Mouse (Mus musculus): Measurements from ENCODE around the gene Lig4.

Gene Lig4

DNA sequence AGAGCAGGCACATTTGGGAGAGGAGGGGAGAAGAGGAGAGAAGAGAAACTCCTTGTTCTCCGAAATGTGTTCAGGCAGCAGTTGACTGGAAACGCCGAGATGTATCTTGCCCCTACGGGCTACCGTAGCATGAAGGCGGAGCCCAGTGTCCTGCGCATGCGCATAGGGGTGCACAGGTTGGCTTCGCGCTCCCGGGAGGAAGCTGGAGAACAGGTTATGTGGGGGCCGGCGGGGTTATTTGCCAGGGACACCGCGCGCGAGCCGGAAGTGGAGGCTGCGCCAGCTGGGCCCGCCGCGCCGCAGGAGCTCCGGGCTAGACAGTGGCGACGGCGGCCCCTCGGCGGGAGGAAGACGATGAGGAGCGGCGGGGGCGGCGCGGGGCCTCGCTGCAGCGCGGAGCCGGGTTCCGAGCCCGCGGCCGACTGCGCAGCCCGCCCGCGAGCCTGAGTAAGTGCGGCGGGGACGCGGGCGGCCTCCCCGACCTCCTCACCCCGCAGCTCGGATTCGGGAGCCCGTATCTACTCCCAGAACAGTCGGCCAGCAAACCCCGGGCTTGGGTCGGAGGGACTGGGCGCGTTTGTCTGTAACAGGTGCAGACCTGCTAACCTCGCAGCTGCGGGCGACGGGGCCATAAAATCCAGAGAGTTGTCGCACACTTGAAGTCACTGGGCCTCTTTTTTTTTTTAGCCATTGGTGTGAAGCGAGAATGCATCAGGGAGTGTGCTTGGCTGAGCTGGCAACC, at the start of gene Lig4, which contains the start of gene Abhd13:
Gene Lig4 (minus strand): TSS at position 114 of the 742 bp plus-strand sequence.
Gene Abhd13 (plus strand): TSS at position 135 of the 742 bp plus-strand sequence.
- DNase-seq (ENCODE audit: low spot score) = peak; percentile 98

DNA sequence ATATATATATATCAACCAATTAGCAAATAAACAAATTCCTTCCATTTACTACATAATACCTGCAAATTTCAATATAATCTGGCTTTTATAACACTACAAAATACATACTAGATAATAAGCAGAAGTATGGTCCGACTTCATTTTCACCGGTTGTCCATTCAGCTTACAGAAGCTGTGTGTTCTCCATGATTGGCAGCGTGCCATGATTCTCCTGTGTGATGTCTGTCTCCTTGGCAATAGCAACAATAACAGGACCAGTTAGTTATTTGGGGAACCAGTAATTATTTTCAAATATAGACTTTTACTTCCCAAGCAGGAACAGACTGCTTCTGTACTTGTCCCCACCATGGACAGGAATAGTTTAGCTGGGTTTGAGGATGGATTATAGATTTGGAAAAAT, 39.7 kb upstream of the Lig4 start:
- peak; percentile 42 for DNase-seq (ENCODE audit: low spot score)

DNA sequence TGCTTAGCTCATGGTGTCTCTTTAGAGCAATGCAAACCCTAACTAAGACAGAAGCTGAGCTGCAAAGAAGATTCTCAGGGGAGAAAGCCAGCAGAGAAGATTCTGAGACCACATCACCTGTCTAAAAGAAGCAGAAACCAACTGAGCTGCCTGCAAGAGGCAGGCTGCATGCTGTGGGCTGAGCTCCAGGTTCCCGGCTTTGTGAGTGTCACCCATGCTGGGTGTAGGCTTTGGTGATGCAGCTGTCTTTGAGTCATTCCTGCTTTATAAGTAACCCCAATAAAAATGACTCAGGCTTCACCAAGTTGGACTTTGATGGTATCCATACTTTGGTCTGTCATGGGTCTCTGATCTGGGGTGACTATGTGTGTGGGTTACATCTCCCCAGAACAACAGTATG, 38.8 kb upstream of the Lig4 start:
- DNase-seq (ENCODE audit: low spot score) = no peak

DNA sequence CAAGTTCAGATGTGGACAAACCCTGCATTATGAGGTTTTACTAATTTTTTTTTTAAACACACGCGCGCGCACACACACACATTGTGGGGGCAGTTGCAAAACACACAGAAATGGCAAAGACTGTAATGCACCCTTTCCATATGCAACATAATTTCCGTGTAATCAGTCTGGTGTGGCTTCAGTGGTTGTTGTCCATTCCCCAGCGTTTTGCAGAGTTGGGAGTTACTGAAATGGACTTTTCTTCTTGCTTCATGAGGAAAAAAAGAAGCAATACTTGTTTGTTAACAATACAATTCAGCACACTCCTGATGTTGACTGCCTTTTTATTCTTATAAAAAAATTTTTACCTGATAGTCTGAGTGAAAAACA, 30.2 kb upstream of the Lig4 start:
- no peak for DNase-seq (ENCODE audit: low spot score)

DNA sequence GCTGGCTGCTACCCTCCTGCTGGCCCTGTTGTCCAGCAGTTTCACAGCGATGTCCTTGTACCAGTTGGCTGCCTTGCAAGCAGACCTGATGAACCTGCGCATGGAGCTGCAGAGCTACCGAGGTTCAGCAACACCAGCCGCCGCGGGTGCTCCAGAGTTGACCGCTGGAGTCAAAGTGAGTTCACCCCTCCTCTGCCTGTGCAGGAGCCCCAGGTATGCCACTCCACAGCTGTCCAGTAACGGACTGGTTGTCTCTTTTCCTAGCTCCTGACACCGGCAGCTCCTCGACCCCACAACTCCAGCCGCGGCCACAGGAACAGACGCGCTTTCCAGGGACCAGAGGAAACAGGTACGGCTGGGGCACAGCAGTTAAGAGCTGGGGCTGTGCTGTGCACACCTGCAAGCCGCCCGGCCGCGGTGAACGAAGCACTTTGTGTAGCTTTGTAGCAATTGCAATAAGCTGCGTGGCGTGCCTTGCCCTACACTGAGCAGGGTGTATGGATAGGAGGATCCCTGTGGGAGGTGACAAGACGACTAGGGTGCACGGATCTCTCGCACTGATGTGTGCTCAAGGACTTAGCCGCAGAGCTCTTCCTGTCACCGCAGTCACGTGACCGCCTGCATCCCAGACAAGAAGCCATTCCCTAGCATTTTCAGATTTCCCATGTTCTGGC, 29.6 kb upstream of the Lig4 start:
- DNase-seq (ENCODE audit: low spot score) = peak; percentile 48

DNA sequence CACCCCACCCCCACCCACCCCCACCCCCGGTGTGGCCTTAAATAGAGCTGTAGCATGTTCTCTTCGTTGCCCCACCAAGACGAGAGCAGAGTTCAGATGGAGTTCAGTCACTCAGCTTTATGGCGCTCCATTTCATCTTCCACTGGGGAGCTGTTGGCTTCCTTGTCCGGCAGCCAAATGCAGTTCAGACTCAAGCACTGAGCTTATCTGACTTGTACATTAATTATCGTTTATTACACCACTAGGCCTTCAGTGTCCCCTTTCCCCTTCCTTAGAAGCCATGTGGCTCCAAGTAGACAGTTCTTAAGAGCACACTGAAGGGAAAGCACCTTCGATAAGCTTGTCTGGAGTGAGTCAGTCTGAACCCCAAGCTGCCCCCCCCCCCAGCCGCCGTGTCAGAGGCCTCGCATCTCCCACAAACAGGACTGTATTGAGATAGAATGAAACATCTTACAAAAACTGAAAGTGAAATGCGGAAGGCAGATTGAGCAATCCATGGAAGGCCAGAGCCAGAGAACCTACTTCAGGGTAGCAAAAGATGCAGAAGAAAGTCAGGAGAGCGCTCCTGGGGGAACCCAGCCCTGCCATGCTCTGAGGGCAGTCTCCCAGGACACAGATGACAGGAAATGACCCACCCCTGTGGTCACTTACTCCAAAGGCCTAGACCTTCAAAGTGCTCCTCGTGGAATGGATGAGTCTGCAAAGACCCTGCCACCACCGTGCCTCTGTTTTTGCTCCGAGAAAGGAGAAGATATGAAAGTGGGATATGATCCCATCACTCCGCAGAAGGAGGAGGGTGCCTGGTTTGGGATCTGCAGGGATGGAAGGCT, 28.9 kb upstream of the Lig4 start, which contains the start of gene Tnfsf13b:
Gene Tnfsf13b (plus strand): TSS at position 312 of the 830 bp plus-strand sequence.
- DNase-seq (ENCODE audit: low spot score) = peak; percentile 27

DNA sequence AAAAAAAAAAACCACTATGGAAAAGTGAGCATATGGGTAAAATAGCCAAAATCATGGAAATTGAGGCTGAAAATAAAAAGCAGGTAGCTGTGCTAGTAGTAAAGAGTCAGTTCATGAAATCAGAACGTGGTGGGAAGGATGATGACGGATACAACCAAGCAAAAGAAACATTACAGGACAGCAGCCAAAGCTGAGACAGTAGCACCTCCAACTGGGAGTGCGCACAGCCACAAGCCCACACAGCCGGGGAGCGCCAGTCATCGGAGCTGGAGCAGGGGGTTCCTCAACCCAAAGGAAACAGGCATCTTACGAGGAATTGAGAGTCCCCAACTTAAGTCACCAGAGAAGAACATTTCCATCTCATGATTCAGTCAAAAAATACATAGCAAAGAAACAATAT, 26.6 kb upstream of the Lig4 start:
- no peak for DNase-seq (ENCODE audit: low spot score)

DNA sequence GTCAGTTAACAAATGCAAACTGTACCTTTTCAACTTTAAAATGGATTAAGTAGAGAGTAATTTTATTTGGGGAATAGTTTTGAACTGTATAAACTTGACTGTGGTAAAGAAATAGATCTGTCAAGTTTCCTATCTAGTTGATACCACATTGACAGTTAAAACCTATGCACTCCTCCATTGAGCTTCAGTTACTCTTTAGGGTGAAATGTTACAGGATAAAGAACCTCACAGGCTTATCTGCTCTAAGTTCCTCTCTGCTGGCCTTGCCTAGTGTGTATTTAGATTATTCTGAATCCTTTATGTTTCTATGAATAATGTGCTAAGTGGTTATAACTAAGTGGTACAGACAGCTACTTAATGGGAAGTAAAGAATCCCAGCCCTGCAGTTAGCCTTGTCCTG, 2.7 kb upstream of the Lig4 start:
- no peak for DNase-seq (ENCODE audit: low spot score)

DNA sequence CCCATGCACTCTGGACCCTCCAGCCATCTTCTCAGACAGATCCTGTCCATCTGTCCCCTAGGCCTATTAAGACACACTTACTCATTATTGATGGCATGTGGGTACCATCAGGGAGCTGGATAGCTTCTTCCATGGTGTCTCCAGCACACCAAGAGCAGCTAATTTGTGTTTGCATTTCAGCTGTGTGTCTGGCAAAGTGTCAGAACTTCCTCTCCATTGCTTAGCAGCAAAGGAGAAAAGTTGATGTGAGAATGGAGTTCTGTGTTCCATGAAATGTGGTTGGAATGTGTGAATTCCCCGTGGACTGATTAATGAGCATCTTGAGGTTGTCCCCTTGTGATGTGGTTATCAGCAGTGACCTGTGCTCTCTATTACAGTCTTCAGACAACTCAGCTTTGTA, 2.3 kb upstream of the Lig4 start:
- no peak for DNase-seq (ENCODE audit: low spot score)

DNA sequence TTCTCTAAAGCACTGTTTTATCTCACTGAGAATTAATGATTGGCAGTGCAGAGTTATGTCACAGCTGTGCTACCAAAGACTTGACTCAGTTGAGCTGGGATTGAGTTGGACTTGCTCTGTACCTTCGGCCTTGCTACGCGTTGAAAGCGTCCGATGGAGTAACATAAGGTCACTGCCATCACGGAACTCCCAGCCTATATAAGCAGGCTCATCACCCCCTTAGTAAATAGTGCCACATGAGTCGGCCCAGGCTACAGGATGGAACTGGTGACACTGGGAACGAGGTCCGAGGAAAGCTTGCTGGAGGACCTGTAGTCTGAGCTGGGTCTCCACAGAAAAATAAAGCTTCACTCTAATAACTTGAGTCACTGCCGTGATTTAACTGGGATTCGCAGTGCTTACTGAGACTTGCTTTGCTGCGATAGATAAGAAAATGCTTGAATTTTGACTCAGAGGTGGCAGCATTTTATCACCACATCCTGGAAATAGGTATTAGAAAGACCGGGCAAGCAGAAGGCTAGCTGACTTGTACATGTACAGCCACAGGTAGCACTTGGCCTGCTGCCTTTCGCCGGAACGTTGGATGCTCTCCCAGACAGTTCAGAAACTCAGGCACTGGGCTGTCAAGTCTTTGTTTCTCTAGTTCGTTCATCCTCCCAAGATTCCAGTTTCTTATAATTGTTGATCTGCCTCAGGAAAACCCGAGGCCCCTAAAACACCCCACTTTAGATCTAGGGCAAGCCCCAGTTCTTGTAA, 1.2 kb upstream of the Lig4 start:
- DNase-seq (ENCODE audit: low spot score) = no peak

DNA sequence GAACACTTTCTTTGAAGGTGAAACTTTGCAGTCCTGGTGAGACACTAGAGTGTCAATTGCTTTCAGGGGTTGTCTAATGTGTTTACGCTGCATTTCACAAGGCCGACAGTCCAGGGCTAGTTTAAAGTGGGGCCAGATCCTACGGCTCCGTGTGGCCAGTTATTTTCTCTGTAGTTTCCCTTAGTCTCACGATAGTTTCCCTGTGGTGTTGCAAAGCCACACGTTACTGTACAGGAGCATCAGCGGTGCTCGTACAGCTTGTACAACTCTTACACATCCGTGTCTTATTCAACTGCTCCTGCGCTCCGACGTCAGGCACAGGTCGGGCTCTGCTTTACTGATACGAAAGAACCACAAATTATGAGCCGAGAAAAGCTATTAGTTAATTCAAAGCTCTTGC, 470 bp downstream of the Lig4 start:
- DNase-seq (ENCODE audit: low spot score) = peak; percentile 11

DNA sequence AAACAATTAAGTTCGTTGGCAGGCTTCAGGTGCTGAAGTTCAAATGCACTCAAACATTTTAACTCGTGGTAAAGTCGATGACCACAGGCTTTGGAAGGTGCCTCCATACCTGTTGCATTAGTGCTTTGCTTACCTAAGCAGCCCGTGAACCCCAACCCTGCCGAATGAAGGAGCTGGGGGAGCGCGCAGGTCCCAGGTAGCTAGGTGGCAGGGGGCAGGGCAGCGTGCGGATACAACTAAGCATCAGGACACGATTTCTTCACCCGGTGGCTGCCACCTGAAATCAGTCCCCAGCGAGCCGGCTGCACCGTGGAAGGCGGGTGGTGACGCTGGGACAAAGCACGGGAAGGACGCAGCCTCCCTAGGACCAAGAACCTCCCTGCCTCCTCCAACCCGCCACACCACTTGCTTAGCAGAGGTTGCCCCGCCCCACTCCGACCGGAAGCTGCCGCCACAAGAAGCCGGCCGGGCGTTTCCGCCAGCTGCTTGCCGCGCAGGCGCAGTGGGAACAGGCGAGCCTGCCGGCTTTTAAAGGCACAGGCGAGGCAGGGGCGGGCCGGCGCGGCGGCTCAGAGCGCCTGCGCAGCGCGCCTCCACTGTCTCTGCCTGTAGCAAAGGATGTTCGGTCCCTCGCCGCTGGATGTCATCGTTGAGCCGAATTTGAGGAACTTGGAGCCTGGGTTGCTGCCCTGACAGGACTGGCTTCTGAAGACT, 1.4 kb downstream of the Lig4 start:
- peak; percentile 99 for DNase-seq (ENCODE audit: low spot score)

DNA sequence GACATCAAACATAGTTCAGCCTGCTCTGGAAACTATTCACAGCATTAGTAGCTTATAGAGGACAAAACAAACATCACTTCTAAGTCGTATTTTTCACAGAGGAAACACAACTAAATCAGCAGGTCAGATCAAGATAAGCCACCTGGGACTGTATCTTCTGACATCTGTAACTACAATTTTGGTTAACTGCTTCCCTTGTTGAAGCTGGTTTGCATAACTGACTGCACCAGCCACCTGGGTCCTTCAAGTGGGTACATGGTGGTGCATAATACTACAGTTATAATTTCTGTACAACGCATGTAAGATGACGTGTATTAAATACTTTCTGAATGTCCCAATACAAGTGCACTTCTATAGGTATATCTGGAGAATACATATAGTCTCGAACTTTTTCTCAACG, 2.2 kb downstream of the Lig4 start:
- no peak for DNase-seq (ENCODE audit: low spot score)

DNA sequence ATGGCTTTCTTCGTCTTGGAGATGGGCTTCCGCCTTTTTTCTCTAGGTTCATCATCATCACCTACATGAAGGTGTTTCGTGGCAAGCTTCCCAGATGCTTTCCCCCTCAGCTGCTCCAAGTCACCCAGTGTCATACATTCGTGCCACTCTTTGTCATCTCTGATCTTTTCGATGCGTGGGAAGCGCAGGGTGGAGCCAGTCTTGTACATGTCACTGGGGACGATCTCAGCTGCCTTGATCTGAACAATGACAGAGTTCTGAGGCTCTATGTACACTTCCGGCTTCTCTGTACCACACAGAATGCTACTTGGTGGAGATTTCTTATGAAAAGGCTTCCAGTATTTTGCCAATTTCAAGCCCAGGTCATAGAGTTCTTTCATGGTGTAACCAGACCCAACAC, 5.6 kb downstream of the Lig4 start:
- DNase-seq (ENCODE audit: low spot score) = no peak

DNA sequence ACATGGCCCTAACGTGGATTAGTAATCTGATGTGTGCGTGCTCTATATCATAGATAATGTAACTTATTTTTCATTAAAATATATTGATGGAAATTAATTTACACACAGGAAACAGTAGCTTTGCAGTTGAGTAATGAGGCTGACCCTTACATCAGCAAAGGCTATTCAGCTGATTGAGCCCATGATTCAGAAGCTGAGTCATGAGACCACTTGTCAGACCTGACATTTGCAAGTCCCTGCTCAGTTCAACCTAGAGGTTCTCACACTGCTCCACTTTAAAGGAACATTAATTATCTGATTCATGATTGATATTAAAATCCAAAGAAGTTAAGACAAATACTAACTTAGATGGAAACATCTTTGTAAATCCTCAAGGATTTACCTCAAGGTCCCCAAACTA, 17.6 kb downstream of the Lig4 start:
- no peak for DNase-seq (ENCODE audit: low spot score)

DNA sequence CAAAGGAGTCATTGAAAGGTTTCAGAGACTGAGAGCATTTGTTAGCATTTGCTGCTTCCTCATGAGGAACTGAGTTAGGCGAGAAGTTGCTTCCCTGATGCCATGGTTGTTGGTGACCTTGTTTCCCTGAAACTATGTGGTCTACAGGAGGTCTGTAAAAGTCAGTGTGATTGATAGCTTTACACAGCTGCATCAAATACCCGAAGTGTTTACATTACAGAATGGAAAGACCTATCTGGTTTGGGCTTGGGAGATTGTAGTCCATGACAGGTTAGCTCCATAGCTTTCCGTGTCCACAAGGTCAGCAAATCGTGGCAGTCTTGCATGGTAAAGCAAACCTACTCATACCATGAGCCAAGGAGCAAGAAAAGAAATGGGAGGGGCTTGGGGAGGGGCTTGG, 19.1 kb downstream of the Lig4 start:
- no peak for DNase-seq (ENCODE audit: low spot score)

DNA sequence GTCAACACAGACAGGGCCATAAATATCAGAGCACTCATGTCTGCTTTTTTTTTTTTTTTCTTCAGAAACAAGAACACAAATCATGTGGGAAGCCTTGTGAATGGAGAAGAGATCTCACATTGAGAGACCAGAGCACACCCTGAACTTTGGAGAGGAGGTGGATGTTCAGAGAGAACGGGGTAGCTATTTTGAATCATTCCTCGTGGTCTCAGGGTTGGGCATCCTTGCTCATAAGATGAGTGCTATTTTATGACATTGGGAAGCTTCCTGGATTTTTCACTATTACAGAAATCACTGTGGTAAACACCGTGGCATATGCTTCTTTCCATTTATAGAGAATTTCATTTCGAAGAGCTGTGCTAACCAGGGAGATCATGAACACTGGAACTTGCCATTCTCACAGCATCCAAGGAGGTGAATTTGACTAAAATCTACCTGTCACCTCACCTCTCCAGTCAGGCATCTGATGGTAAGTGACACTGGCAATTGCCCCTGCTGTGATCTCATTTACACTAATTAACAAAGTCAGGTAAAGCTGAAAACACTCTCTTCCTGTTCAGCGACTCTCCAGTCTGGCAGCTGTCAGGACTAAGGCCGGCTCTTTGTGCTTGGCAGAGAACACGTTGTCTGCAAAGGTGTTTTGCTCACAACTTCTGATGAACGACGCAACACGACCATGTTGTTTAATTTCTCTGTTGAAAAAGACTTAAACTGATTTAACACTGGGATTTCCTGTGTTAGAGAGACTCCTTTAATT, 28.2 kb downstream of the Lig4 start:
- DNase-seq (ENCODE audit: low spot score) = no peak

DNA sequence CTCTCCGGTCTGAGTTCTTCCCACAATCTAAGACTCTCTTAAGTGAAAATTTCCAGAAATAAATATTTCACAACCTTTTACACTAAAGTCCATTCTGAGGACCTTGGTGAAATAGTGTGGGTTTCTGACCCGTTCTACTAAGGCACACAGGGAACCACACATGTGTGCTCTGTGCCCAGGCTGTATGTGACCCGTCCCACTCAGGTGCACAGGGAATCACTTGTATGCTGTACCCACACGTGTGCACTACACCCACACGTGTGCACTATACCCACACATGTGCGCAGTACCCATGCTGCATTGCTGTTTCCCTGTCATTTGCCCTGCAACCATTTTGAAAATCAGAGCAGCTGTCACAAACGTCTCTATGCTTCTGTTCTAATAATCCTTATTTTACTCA, 41.9 kb downstream of the Lig4 start:
- no peak for DNase-seq (ENCODE audit: low spot score)

DNA sequence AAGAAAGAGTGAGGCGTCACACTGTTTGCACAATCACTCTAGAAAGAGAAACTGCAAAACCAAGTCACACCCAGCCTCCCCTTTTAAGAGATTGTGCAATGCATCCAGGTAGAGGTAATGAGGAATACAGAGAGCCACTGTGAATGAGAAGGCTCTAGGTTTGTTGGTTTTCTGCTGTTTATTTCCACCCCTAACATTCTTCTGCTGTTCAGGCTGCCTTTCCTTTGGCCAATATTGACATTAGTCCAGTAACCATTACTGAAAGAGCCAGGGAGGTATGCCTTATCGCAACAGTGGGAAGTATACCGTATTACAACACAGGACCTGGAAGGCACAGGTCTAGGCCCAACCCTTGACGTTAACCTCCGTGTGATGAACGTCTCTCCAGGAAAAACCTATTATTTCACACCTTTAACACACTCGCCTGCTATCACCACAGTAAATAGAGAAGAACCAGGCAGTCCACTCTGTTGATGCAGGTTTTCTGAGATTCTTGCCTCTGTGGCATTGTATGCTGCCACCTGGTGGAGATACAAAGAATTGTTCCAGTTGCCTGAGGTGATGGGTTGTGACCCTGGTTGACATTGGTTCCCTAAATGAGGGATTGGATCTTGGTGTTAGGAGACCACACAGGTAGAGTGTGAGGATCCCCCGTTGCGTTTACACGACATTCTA, 42.5 kb downstream of the Lig4 start:
- DNase-seq (ENCODE audit: low spot score) = peak; percentile 44

DNA sequence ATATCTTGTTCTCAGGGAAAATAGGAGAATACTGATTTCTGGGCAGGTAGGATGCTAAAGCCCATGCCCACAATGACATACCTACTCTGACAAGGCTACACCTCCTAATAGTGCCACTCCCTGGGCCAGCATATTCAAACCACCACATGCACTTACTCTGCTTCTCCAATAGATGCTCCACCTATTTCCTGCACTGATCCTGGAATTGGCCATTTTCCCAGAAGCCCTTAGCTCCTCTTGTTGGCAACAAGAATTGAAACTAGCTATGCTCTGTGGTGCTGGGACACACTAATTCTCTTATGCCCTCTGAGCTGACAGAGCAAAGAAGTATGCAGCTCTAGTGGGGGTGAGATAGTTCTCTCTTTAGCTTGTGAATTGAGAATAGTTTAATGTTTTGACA, 44.8 kb downstream of the Lig4 start:
- DNase-seq (ENCODE audit: low spot score) = no peak
